Mouse (Mus musculus) heart, embryonic 10.5 days (tissue): ENCODE results near the gene Ahctf1. TPM values are rescaled to one million over a fixed set of nuclear protein-coding genes. Genes with fewer than 3 reads are reported as not detected.
A peak's percentile ranks its signal among the peaks of the same experiment; 100 is the strongest.
"Not testable (repeated sequence)": the region's sequence is repeated elsewhere in the genome, so short reads cannot be mapped to it uniquely, and the experiment has no call there.

Experiments
- DNase-seq: peaks from one replicate; pipeline ENCODE4 v3.0.0-alpha.2; 2017; ENCODE audit warnings: low spot score
- H3K27ac ChIP-seq: fragments of 300-500 bp; sonication (generic); 2 replicates; pipeline ENCODE4 v1.5.1; 2016; ENCODE audit warnings: mild to moderate bottlenecking
- H3K27me3 ChIP-seq: fragments of 300-500 bp; sonication (generic); 2 replicates; pipeline ENCODE4 v1.6.1; 2016; ENCODE audit warnings: mild to moderate bottlenecking; ENCODE audit not compliant: poor library complexity, insufficient read depth, severe bottlenecking
- H3K36me3 ChIP-seq: fragments of 300-500 bp; sonication (generic); 2 replicates; pipeline ENCODE4 v1.6.1; 2016; ENCODE audit warnings: mild to moderate bottlenecking, moderate library complexity
- H3K4me1 ChIP-seq: fragments of 300-500 bp; sonication (generic); 2 replicates; pipeline ENCODE4 v1.6.1; 2016; ENCODE audit warnings: mild to moderate bottlenecking
- H3K4me3 ChIP-seq: fragments of 300-500 bp; sonication (generic); 2 replicates; pipeline ENCODE4 v1.5.1; 2016; ENCODE audit warnings: mild to moderate bottlenecking, moderate library complexity
- H3K9me3 ChIP-seq: fragments of 300-500 bp; sonication (generic); 2 replicates; pipeline ENCODE4 v1.6.1; 2016; ENCODE audit warnings: mild to moderate bottlenecking, moderate library complexity
- WGBS: fragments of 180-500 bp; shearing (Covaris S2); methylation state at CpG from one replicate; pipeline ENCODE4 v1.1.7; 2016; 5-methylcytosine and 5-hydroxymethylcytosine counted together
- polyA plus RNA-seq: library from polyadenylated mRNA; unstranded; fragments of >200 nt; fragmentation: Nextera tagmentation; extraction: Ambion mirVana; gene quantifications from 2 replicates; pipeline ENCODE4 v1.2.1, GENCODE M21; 2016

Gene Ahctf1
- polyA plus RNA-seq, 1 experiment from 2014 or later: 30.2 TPM

- no peak overlapping the region for H3K4me3 ChIP-seq
- H3K9me3 ChIP-seq: no peaks in the 10 kb centered on the region
- 90% methylated on average over 5 of the region's 5 CpGs for WGBS
- no peaks in the 10 kb centered on the region for H3K27me3 ChIP-seq
- no peaks in the 10 kb centered on the region for H3K4me1 ChIP-seq
- H3K36me3 ChIP-seq: no peaks in the 10 kb centered on the region
- H3K27ac ChIP-seq: no peak overlapping the region
- no peak for DNase-seq
These were observed 24.6 kb upstream of the Ahctf1 start for GRCm38 (mm10) chr1:179828051-179828450.

DNA sequence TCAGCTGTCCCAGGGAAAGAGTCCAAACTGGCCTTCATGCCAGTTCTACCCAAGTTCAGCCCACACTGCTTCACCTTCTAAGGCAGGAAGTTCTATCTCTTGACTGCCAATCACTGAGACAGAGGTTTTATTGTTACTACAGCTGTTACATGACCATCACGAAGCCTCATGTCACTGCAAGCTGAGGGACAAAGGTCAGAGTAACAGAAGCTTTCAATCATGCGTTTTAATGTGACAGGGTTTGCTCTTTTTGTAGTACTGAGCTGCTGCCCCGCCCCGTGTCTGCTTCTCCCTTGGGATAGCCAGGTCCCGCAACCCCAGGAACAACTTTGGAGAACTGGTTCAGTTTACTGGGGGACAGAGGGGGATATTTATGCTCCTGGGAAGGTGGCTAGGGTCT is 21.1 kb upstream of the Ahctf1 start:
- no peak for DNase-seq
- H3K9me3 ChIP-seq: no peaks in the 10 kb centered on the region

GRCm38 (mm10) chr1:179818490-179819278 is 15.2 kb upstream of the Ahctf1 start:
- 82% methylated on average over 11 of the region's 11 CpGs for WGBS
- H3K27ac ChIP-seq, DNase-seq, H3K4me3 ChIP-seq, H3K27me3 ChIP-seq, H3K4me1 ChIP-seq, H3K36me3 ChIP-seq, H3K9me3 ChIP-seq: not testable (repeated sequence)

More for the DNA sequence above, 21.1 kb upstream of the Ahctf1 start:
- Histone ChIP-seq H3K27me3 (no peaks in the 10 kb centered on the region), H3K36me3 (0 out of 2 replicates have a peak, but pooled peaks cover 4% of the 10 kb centered on the region), H3K4me1 (no peaks in the 10 kb centered on the region), H3K27ac (no peak overlapping the region), H3K4me3 (no peak overlapping the region)
- 70% methylated on average over 5 of the region's 5 CpGs for WGBS

DNA sequence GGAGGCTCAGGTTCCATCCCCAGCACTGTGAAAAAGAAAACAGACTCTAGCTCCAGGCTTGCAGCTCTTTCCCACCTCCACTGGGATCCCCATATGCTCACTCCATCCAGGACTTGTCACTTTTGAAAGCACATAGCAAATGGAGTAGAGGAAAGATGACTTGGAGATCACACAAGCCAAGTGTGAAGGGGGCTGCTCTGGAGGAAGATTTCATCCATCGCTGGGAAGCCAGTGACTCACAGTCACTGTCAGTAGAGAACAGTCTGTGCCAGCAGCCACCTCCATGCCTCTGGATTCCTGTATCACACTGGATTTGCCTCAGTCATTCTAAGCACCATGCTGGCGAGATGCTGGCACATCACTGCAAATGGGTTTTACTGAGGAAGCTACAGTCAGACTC is 11.1 kb upstream of the Ahctf1 start:
- Histone ChIP-seq H3K4me1 (no peaks in the 10 kb centered on the region), H3K27ac (no peak overlapping the region), H3K9me3 (no peaks in the 10 kb centered on the region), H3K36me3 (no peaks in the 10 kb centered on the region), H3K4me3 (no peak overlapping the region), H3K27me3 (no peaks in the 10 kb centered on the region)
- WGBS: 75% methylated on average over 2 of the region's 2 CpGs
- DNase-seq: no peak

GRCm38 (mm10) chr1:179813385-179813784 is 9.9 kb upstream of the Ahctf1 start:
- H3K9me3 ChIP-seq: no peaks in the 10 kb centered on the region
- H3K4me1 ChIP-seq: no peaks in the 10 kb centered on the region
- H3K36me3 ChIP-seq: no peaks in the 10 kb centered on the region
- no peaks in the 10 kb centered on the region for H3K27me3 ChIP-seq
- WGBS: 44% methylated on average over 2 of the region's 2 CpGs
- no peak for DNase-seq
- no peak overlapping the region for H3K4me3 ChIP-seq
- no peak overlapping the region for H3K27ac ChIP-seq

GRCm38 (mm10) chr1:179808300-179808699 is 4.8 kb upstream of the Ahctf1 start:
- Histone ChIP-seq H3K36me3 (no peaks in the 10 kb centered on the region), H3K4me3 (no peak overlapping the region), H3K27me3 (no peaks in the 10 kb centered on the region), H3K27ac (no peak overlapping the region), H3K9me3 (no peaks in the 10 kb centered on the region), H3K4me1 (peaks cover 3% of the 10 kb centered on the region; the same call in 1 of the 2 replicates)
- WGBS: 38% methylated on average over 3 of the region's 3 CpGs
- DNase-seq: no peak

DNA sequence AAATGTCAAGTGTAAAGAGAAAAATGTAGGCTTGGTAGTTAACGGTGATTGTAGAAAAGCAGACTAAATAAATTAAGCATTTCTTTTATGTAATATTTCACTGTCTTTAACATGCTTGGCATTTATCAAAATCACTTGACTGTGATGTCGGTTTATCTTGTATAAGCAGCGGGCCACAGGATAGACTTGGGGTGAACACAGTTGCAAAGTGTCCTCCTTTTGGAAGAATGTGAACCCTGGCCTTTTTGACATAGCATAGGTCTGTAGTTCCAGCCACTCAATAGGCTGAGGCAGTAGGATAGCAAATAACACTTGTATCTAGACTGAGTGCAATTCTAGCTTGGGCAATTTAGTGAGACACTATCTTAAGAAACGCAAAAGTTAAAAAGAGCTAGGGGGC is 4.0 kb upstream of the Ahctf1 start:
- H3K4me3 ChIP-seq: no peak overlapping the region
- WGBS: 73% methylated on average over 4 of the region's 4 CpGs
- no peaks in the 10 kb centered on the region for H3K36me3 ChIP-seq
- no peaks in the 10 kb centered on the region for H3K27me3 ChIP-seq
- no peak for DNase-seq
- no peak overlapping the region for H3K27ac ChIP-seq
- H3K9me3 ChIP-seq: no peaks in the 10 kb centered on the region
- peaks cover 3% of the 10 kb centered on the region; the same call in 1 of the 2 replicates for H3K4me1 ChIP-seq

GRCm38 (mm10) chr1:179805751-179806150 is 2.3 kb upstream of the Ahctf1 start:
- no peak for DNase-seq
- WGBS: 82% methylated on average over 5 of the region's 5 CpGs
- H3K27me3 ChIP-seq: no peaks in the 10 kb centered on the region
- H3K4me3 ChIP-seq: no peak overlapping the region
- peaks cover 14% of the 10 kb centered on the region for H3K4me1 ChIP-seq
- H3K36me3 ChIP-seq: no peaks in the 10 kb centered on the region
- no peak overlapping the region for H3K27ac ChIP-seq
- H3K9me3 ChIP-seq: no peaks in the 10 kb centered on the region

GRCm38 (mm10) chr1:179804140-179804881 is 831 bp upstream of the Ahctf1 start:
- H3K27me3 ChIP-seq: no peaks in the 10 kb centered on the region
- DNase-seq: no peak
- H3K27ac ChIP-seq: peak overlapping the region; percentile 97
- H3K4me3 ChIP-seq: peak overlapping the region; percentile 96
- H3K9me3 ChIP-seq: no peaks in the 10 kb centered on the region
- 0 out of 2 replicates have a peak, but pooled peaks cover 3% of the 10 kb centered on the region for H3K36me3 ChIP-seq
- peaks cover 14% of the 10 kb centered on the region for H3K4me1 ChIP-seq
- 32% methylated on average over 11 of the region's 11 CpGs for WGBS

DNA sequence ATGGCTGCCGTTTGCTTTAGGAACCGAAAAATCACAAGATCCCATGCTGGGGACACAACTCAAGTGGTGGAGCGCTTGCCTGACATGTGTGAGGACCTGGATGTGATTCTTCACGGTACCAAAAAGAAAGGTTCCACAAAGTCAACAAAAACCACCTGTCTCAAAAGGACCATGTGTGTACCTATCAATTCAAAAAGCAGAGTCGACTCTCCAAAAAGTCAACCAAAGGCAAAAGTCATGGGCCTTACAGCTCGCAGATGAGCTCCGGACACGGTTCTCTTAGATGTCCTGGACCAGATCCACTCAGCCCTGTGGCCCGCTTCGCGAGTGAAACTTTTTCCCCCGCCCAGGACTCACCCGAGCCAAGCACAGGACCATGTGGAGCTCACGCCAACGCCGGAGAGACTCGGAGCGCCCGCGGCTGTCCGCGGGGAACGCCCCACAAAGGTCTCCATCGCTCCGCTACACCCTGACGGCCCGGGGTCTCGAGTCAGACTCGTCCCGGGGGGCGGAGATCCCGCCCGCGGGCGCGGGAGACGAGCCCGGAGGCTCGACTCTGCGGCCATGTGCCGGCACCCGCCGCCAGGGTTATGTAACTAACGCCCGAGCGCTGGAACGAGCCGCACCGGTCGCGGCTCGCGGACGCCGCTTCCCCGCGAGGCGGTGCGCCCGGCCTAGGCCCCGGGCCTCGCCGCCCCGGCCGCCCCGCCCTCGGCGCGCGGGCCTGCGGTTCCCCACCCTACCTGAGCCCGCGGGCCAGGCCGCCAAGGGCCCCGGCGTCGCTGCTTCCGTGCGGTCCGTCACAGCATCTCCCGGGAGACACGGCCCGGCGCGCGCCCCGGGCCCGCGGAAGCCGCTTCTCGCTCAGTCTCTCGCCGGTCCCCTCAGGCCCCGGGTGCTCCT is 619 bp downstream of the Ahctf1 start, which contains the start of gene Gm10518:
Gm10518 (plus strand) TSS at position 767 of the 903 bp plus-strand sequence.
- Histone ChIP-seq H3K27me3 (no peaks in the 10 kb centered on the region), H3K36me3 (peaks cover 15% of the 10 kb centered on the region), H3K9me3 (no peaks in the 10 kb centered on the region), H3K27ac (peak within 1 kb of the TSS; percentile 97), H3K4me3 (peak within 1 kb of the TSS; percentile 96), H3K4me1 (peaks cover 11% of the 10 kb centered on the region)
- peak; percentile 83 for DNase-seq
- WGBS: under 1% methylated on average over 94 of the region's 94 CpGs

DNA sequence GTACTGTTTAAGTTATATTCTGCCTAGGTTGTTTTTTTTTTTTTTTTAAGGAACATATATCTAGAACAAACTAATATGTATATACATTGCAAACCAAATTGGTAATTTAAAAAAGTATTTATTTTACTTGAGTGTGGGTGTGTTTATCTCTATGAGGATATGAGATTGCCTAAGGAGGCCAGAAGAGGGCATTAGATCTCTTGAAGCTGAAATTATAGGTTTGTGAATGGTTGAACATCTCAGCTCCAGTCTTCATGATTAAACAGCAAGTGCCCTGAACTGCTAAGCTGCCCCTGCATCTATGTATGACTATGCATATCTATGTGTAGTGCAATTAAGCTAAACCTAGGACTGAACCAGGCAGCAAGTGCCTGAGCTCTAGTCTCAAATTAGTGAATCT is 4.7 kb downstream of the Ahctf1 start:
- no peaks in the 10 kb centered on the region for H3K9me3 ChIP-seq
- H3K27ac ChIP-seq: no peak overlapping the region
- H3K36me3 ChIP-seq: peaks cover 53% of the 10 kb centered on the region
- no peak for DNase-seq
- H3K4me3 ChIP-seq: no peak overlapping the region
- H3K27me3 ChIP-seq: no peaks in the 10 kb centered on the region
- H3K4me1 ChIP-seq: peaks cover 11% of the 10 kb centered on the region

DNA sequence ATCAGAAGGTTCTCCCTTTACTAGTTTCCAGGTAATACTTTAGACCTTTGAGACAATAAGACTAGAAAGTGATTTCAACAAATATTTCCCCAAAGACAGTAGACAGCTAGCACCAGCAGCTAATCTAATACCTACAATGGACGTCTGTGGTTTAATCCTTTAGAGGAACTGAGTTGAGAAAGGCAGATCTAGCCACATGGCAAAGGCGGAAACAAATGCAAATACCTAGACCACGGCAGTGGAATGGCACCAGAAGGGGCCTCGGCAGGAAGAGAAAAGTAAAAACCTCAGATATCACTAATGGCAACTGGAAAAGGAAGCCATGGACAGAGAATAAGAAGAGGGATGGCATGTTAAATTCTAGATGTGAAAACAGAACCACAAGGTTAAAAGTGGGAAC is 16.2 kb downstream of the Ahctf1 start:
- Histone ChIP-seq H3K27me3 (no peaks in the 10 kb centered on the region), H3K36me3 (peaks cover 90% of the 10 kb centered on the region), H3K9me3 (no peaks in the 10 kb centered on the region), H3K4me3 (no peak overlapping the region), H3K4me1 (no peaks in the 10 kb centered on the region), H3K27ac (no peak overlapping the region)
- DNase-seq: no peak
- 82% methylated on average over 4 of the region's 4 CpGs for WGBS
